Mouse (Mus musculus) MEL-GATA-1-ER (cell line): ENCODE measurements at regions not wholly inside any gene's neighbourhood (a gene's known extent, or its start where the extent isn't known, plus 50 kb on each side); places are given as distances from the start of the nearest gene placed in this dataset.

Experiments
- DNase-seq: peaks from one replicate; pipeline ENCODE4 v3.0.0-alpha.2; 2012; ENCODE audit warnings: low read depth; ENCODE audit errors: extremely low read depth

- DNase-seq = no peak
Observed at GRCm38 (mm10) chr2:61354104-61354503, 224.3 kb upstream of the Tank start.

GRCm38 (mm10) chr2:61347451-61347850 lies 230.9 kb upstream of the Tank start:
- no peak for DNase-seq

- DNase-seq = no peak
Observed at GRCm38 (mm10) chr2:61346012-61346760, 232.2 kb upstream of the Tank start.

DNA sequence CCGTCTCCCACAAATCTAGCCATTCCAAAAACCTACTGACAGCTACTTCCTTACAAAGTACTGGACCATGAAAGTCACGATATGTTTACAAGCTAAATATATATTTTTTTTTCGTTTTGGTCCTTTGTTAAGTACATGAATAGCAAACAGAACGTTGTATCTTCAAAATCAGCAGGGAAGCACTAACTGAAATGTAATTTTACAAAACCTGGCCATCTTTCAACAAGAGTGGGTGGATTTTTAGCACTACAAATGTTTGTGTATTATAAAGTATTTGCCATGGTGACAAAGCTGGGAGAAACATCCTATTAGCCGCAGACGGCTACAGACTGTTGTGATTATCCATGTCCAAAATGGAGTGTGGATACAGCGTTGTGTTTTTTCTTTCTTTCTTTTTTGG lies 233.1 kb upstream of the Tank start:
- DNase-seq = no peak

- DNase-seq = no peak
Observed at GRCm38 (mm10) chr2:61344556-61345131, 233.7 kb upstream of the Tank start.

GRCm38 (mm10) chr2:61341254-61341653 lies 237.1 kb upstream of the Tank start:
- no peak for DNase-seq

GRCm38 (mm10) chr2:61319226-61319625 lies 259.2 kb upstream of the Tank start:
- DNase-seq = no peak

GRCm38 (mm10) chr2:61310405-61310804 lies 268.0 kb upstream of the Tank start:
- DNase-seq = no peak

DNA sequence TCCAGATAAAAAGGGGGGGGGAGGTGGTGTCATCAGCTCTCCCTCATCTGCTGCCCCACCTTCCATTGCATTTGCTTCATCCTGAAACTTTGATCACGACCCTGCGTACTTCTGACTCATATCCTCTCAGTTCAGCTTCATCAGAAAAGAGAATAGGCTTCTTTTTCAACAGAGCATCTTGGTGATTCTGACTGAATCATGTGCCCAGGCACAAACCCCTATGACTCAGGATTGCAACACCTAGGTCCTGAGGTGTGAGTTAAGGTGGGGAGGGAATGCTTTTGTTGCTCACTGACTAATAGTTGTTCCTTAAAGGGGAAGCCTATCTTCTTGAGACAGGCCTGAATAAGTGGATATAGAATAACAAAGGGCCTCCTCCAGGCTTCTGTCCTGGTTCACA lies 269.2 kb upstream of the Tank start:
- no peak for DNase-seq

GRCm38 (mm10) chr2:61297135-61297534 lies 281.2 kb upstream of the Tank start:
- DNase-seq = no peak

GRCm38 (mm10) chr2:61296606-61297005 lies 281.8 kb upstream of the Tank start:
- DNase-seq = no peak

DNA sequence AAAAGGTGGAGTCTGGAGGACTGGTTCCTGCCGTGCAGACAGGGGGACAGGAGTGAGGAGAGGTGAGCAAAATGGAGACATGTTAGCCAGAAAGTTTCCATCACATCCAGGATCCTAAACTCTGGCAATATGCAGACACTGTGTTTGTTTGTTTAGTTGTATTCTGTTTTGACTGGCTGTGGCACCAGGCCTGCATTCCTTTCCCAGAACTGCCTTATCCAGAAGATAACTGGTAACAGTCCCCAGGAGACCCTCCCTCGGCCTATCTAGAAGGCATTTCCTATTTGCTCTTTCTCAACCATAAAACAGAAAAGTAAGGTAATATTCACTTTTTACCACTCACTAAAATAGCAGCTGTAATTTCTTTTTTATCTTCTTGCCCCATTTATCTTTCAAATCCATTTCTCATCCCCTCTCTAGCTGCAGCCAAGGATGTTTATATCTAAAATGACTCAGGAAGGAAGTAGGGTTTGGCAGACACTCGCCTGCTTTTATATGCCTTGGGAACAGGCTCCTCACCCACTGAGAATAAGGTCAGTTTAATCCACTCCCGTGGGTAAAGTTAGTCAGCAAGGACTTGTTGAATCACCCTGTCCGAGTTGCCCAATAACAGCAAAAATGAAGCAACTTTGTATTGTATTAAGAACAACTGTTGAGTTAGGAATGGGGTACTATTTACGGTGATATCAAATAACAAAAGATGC lies 283.0 kb upstream of the Tank start:
- no peak for DNase-seq

- no peak for DNase-seq
Observed at GRCm38 (mm10) chr2:61288246-61288645, 290.1 kb upstream of the Tank start.

- DNase-seq = no peak
Observed at GRCm38 (mm10) chr2:61284706-61285105, 293.7 kb upstream of the Tank start.

DNA sequence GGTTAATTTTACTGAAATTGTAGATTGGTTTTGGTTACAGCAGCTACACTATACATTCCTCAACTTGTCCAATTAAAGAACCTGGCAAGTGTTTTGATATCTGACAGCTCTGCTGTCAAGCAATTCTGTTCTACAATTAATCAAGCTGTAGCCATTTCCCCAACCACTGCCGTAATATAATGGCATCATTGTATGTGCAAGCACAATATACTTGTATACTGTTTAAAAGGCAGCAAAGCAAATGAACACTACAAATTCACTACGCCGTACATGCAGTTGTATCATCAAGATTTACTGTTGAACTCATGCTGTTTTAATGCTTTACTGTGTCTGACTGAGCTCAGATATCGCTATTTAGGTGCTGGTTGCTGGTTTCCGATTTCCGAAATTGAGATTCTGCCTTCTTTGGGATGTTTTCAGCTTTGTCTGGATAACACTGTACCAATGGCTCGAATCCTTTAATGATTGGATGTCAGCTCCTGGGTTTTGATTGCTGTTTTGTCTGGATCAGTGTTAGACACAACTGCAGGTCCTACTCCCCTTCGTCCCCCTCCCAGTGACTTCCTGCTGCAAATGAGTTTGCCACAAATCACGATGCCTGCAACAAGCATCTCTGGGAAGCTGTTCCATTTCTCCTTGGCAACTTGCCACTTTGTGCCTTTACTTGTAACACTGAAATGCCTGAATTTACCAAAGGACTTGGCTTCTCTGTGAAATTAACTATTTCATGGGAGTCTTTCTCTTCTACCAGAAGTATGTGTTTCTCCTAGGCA lies 294.4 kb upstream of the Tank start:
- no peak for DNase-seq

DNA sequence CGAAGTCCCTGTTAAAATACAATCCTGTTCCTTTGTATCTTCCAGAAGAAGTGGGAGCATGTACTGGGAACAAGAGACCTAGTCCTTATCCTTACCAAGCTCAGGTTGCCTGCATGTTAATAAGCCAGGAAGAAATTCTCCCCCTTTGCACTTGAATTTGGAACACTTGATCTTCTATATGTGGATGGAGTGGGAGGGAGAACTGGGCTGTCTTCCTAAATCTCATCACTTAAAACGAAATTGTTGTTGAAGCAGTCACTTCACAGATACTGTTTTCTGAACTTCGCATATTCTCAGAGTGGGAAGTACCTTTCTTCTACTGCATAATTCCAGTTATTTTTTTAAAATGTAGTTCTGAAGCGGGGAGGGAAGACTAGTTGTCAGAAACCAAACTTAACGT lies 305.7 kb upstream of the Tank start:
- DNase-seq = no peak

DNA sequence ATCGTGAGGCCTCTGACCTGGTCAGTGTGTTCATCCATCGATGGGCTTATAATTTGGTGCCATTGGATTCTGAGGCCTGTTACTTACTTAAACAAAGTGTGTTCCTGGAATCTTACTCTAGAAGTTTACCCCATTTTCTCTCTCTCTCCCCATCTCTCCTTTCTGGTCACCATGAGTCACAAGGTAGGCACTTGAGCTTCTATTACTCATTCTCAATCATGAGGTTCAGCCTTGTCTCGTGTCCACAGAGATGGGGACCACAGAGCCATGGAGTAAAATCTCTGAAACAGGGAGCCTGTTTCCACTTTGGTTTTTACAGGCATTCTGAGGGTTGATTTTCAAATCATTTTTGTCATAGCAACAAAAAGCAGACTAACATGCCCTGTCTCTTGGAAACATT lies 304.7 kb upstream of the Rbms1 start:
- no peak for DNase-seq

DNA sequence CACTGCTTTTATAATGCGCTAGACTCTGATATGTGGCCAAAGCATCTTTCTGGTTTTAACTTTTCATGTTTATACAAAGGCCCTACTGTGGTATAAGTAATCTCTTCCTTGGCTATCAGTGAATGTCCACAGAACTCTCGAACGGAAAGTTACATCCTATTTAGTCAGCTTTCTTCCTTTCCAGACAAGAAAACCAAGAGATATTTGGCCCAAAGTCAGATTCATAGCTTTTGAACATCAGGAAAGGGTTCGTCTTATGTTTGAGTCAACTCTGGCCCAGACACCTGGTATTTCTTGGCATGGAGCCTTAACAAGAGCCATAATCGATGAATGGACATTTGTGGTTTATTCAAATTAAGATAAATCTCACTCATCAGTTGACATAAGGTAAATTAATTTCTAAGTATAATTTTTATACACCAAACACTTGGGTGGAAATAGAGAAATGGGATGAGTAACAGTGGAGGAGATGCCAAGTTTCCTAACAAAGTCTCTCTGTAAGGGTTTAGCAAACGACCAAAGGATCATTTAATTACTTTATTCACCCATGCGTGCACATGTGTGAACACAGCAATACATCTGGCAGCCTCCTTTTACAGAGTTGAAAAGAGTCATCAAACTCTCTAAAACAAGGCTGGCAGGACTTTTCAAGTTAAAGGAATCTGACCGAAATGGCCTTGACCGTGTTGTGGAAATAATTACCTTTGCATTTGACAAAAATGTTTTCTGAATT lies 287.2 kb upstream of the Rbms1 start:
- no peak for DNase-seq

- DNase-seq = no peak
Observed at GRCm38 (mm10) chr2:61247956-61248355, 285.0 kb upstream of the Rbms1 start.

- DNase-seq = no peak
Observed at GRCm38 (mm10) chr2:61247336-61247735, 284.3 kb upstream of the Rbms1 start.

DNA sequence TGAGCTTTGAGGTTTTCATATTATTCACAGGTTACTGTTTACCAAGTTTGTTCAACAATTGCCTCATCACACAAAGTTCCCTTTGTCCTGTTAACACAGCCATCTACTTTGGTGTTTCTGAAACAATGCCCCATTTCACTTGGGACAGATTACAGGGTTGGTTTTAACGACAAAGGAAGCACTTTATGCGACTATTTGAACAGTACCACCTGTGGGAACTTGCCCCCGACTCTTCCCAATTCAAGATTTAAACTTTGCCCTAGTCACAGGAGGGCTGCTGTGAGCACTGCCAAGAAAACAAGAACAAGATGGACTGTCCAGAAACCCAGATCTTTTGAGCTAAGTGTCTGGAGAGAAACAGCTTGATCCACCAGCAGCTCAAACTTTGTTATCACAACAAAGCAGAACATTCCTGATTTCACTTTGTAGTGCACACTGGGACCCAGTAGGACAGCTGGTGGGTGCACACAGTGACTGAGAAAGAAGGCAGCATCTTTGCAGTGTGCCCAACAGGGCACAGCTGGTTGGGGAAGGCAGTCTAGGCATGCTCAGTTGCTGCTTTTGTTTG lies 283.8 kb upstream of the Rbms1 start:
- DNase-seq = no peak
